Comparison of ENCODE assay signal across 30 mouse cellular contexts in the genomic region with DNA sequence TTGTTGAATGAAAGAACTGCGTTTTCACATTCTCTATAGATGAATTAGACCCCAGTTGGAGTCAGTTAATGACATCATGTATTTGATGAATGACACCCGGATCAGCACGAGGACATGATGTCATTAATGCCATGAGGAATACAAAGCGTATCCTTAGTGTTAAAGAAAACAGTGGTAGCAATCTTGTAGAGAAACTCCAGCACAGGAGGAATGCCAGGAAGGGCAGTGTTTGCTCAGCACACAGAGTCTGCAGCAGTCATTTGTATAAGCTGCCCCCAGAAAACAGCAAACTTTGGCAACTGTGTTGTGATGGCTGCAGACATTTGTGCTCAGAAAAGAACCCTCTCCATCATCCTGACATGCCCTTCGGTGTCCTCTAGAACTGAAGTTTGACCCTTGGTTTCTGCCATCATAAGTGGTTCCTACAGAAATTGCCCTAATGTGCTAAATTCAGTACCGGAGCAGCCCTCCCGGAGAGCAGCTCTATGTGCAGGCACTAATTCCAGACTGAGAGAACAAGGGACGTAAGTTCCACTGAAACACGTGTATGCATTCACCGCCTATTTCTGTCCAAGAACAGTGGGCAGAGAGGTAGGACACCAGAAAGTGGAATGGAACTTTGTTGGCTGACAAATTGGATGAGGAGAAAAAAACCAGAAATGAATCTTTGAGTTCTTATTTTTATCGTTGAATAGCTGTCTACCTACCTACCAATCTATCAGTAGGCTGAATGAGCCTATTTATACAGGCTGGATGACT. TPM values are rescaled to one million over a fixed set of nuclear protein-coding genes. Genes with fewer than 3 reads are reported as not detected.
DNase-seq lines count a peak whose midpoint lies in the region; ATAC-seq lines count a peak whose summit lies in the region.
"Had no signal": no experiment of that assay in that cellular context is flagged by ENCODE, and none has a peak within 500 bp of the region (broad histone marks: within the 10 kb centered on the region; RNA-seq: fewer than 3 reads in every experiment).

No protein-coding gene starts in this region.

- no peaks in the 10 kb centered on the region for H3K9me3 ChIP-seq in heart, embryonic 11.5 days (replicated peaks; ENCODE audit: control insufficient read depth, low read length)
- H3K9me3 ChIP-seq in lung, embryonic 15.5 days: no peaks in the 10 kb centered on the region
- H3K9me3 ChIP-seq: embryonic facial prominence, embryonic 13.5 days; forebrain, embryonic 12.5 days; heart, embryonic 13.5 days; kidney, embryonic 15.5 days; limb, embryonic 12.5 days; liver, embryonic 15.5 days; midbrain, embryonic 15.5 days; neural tube, embryonic 15.5 days had no signal

- no peaks in the 10 kb centered on the region for H3K36me3 ChIP-seq in heart, embryonic 11.5 days (ENCODE audit: control insufficient read depth, insufficient read depth, low read length)
- H3K36me3 ChIP-seq in lung, embryonic 15.5 days: no peaks in the 10 kb centered on the region
- H3K36me3 ChIP-seq: embryonic facial prominence, embryonic 13.5 days; forebrain, embryonic 12.5 days; heart, embryonic 13.5 days; kidney, embryonic 15.5 days; limb, embryonic 12.5 days; liver, embryonic 15.5 days; midbrain, embryonic 15.5 days; neural tube, embryonic 15.5 days had no signal

- no peaks in the 10 kb centered on the region for H3K27me3 ChIP-seq in heart, embryonic 11.5 days (ENCODE audit: control insufficient read depth, insufficient read depth, low read length)
- H3K27me3 ChIP-seq in lung, embryonic 15.5 days: no peaks in the 10 kb centered on the region
- H3K27me3 ChIP-seq: forebrain, embryonic 12.5 days; heart, embryonic 13.5 days; kidney, embryonic 15.5 days; limb, embryonic 12.5 days; liver, embryonic 15.5 days; midbrain, embryonic 15.5 days had no signal

- no peak overlapping the region for H3K4me3 ChIP-seq in heart, embryonic 11.5 days (ENCODE audit: low read depth, low read length)
- H3K4me3 ChIP-seq in lung, embryonic 15.5 days: no peak overlapping the region
- H3K4me3 ChIP-seq: embryonic facial prominence, embryonic 13.5 days; forebrain, embryonic 12.5 days; gastrocnemius, adult 2 months; heart, adult 2 months; heart, embryonic 13.5 days; kidney, embryonic 15.5 days; limb, embryonic 12.5 days; liver, embryonic 15.5 days; midbrain, embryonic 15.5 days; neural tube, embryonic 15.5 days had no signal

- peak; percentile 50 for DNase-seq in heart, adult 11 months
- DNase-seq in lung, postnatal 14 days: no peak
- DNase-seq in right cerebral cortex, adult 2 months (ENCODE audit: low spot score in 2 of 2): peak; percentile 37 to 40
- DNase-seq in right cerebral cortex, postnatal 10 days (ENCODE audit: low spot score in 2 of 2): no peak
- DNase-seq in telencephalon, adult 2 months (ENCODE audit: low read depth, low spot score): peak; percentile 82
- DNase-seq: adrenal gland, postnatal 25 days; B cell, adult 2 months; cerebellum, adult 8-10 months; cerebellum, postnatal 25 days; gastrocnemius, adult 2 months; gastrocnemius, postnatal 36 days; heart, adult 2 months; heart, postnatal 10 days; kidney, adult 18-20 months; kidney, postnatal 25 days; lung, postnatal 36 days; thymus, postnatal 14 days had no signal

- no peak overlapping the region for H3K4me2 ChIP-seq in heart, embryonic 11.5 days
- H3K4me2 ChIP-seq in lung, embryonic 15.5 days: no peak overlapping the region
- H3K4me2 ChIP-seq: embryonic facial prominence, embryonic 13.5 days; forebrain, embryonic 12.5 days; heart, embryonic 13.5 days; hindbrain, embryonic 14.5 days; kidney, embryonic 15.5 days; limb, embryonic 12.5 days; liver, embryonic 15.5 days; midbrain, embryonic 15.5 days; neural tube, embryonic 15.5 days had no signal

- no peak overlapping the region for H3K9ac ChIP-seq in heart, embryonic 11.5 days (ENCODE audit: low read depth, low read length)
- H3K9ac ChIP-seq in lung, embryonic 15.5 days: no peak overlapping the region
- H3K9ac ChIP-seq: embryonic facial prominence, embryonic 13.5 days; forebrain, embryonic 12.5 days; heart, embryonic 13.5 days; hindbrain, embryonic 14.5 days; kidney, embryonic 15.5 days; limb, embryonic 12.5 days; liver, embryonic 15.5 days; midbrain, embryonic 15.5 days; neural tube, embryonic 15.5 days had no signal

- WGBS in heart, embryonic 11.5 days (ENCODE audit: insufficient replicate concordance): 62% methylated on average over 11 of the region's 11 CpGs
- 43% methylated on average over 11 of the region's 11 CpGs for WGBS in lung, embryonic 15.5 days

- H3K27ac ChIP-seq in heart, embryonic 11.5 days (ENCODE audit: low read depth, low read length): no peak overlapping the region
- H3K27ac ChIP-seq in lung, embryonic 15.5 days: peak overlapping the region; percentile 61
- H3K27ac ChIP-seq: embryonic facial prominence, embryonic 13.5 days; forebrain, embryonic 12.5 days; gastrocnemius, adult 2 months; heart, adult 2 months; heart, embryonic 13.5 days; hindbrain, embryonic 14.5 days; kidney, embryonic 15.5 days; limb, embryonic 12.5 days; liver, embryonic 15.5 days; midbrain, embryonic 15.5 days; neural tube, embryonic 15.5 days had no signal

- no peak for ATAC-seq in heart, embryonic 11.5 days (replicated peaks; ENCODE audit: insufficient number of reproducible peaks, low FRiP score, low TSS enrichment)
- no peak for ATAC-seq in lung, embryonic 15.5 days (ENCODE audit: borderline replicate concordance, extremely low read depth, low FRiP score, low TSS enrichment)
- no peak for ATAC-seq in megakaryocyte progenitor cell, adult 5-6 weeks (replicated peaks; ENCODE audit: poor library complexity)
- ATAC-seq: midbrain, embryonic 15.5 days had no signal

- no peaks in the 10 kb centered on the region for H3K4me1 ChIP-seq in heart, embryonic 11.5 days (ENCODE audit: control insufficient read depth, insufficient read depth, low read length)
- H3K4me1 ChIP-seq in lung, embryonic 15.5 days: peaks cover 13% of the 10 kb centered on the region
- H3K4me1 ChIP-seq: midbrain, embryonic 15.5 days had no signal

RNA-seq across cellular contexts. Expression of gene Sec16b, which starts 6.3 kb away (rescaled TPM):
- 0.74 and 1.9 TPM in 2 replicates for polyA plus RNA-seq in heart, embryonic 11.5 days (2014; fragmentation: Nextera tagmentation; extraction: Ambion mirVana)
- polyA plus RNA-seq in lung, embryonic 15.5 days (2015; fragmentation: Nextera tagmentation; extraction: Ambion mirVana): 2.1 and 2.4 TPM in 2 replicates
- 0.93 and 1.2 TPM in 2 replicates for total RNA-seq in megakaryocyte progenitor cell, adult 5-6 weeks (2015)
- 0.17 and 0.54 TPM in 2 replicates for total RNA-seq in megakaryocyte progenitor cell, adult 5-6 weeks (2017)
- total RNA-seq: megakaryocyte-erythroid progenitor cell, adult 5-6 weeks had no signal

RNA-seq across cellular contexts. Expression of gene Cryzl2, which starts 54.5 kb away (rescaled TPM):
- 32.6 TPM in 2 replicates for polyA plus RNA-seq in heart, embryonic 11.5 days (2014; fragmentation: Nextera tagmentation; extraction: Ambion mirVana)
- 11.4 and 13.4 TPM in 2 replicates for polyA plus RNA-seq in lung, embryonic 15.5 days (2015; fragmentation: Nextera tagmentation; extraction: Ambion mirVana)
- total RNA-seq in megakaryocyte progenitor cell, adult 5-6 weeks (2015): 27.4 and 29.2 TPM in 2 replicates
- 12.2 and 18.6 TPM in 2 replicates for total RNA-seq in megakaryocyte progenitor cell, adult 5-6 weeks (2017)

Comparison
In these comparisons a context has a peak if more than half of its experiments do, and no peak if none do; other contexts are left out.
1. DNase-seq: peak in heart, adult 11 months (single experiment), right cerebral cortex, adult 2 months (2 of 2) and telencephalon, adult 2 months (single experiment); none in lung, postnatal 14 days (single experiment) and right cerebral cortex, postnatal 10 days (0 of 2).